Mouse (Mus musculus): ENCODE measurements around the gene Cav2. TPM values are rescaled to one million over a fixed set of nuclear protein-coding genes. Genes with fewer than 3 reads are reported as not detected.

Gene Cav2
- polyA plus RNA-seq, 1 experiment from 2014 or later: 8.4 TPM

DNA sequence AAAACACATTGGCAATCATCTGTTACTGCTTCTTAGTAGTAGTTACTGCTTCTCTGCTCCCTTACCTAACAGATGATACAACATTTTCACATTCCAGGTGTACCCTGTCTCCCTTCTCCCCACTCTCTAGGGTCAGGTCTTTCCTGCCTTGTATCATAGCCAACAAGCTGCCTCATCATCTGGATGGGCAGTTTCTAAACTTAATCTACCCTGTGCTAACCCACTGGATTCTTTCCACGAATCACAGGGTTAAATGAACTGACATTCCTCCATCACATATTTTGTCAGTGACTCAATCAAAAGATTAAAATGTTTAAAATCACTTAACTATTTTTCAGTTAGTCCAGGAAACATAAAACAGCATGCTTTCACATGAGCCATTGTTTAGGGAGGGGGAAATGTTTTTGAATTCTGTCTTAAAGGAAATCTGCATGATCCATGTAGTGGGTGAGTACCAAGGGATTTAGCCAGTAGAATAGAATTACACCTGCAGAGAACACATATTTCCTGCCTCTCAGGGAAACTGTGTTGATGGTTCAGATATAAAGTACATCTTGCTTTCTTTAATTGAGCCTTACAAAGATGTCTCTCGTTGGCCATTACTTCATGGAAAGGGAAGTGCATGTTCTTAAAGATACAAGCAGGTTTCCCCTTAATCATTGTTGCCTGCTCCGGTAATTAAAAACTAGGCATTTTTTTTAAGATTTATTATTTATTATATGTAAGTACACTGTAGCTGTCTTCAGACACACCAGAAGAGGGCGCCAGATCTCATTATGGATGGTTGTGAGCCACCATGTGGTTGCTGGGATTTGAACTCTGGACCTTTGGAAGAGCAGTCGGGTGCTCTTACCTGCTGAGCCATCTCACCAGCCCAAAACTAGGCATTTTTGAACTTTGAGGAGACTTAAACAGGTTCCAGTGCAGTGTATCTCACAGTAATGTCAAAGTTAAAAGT lies 34.0 kb downstream of the Cav2 start:
- no peaks in the 10 kb centered on the region for H3K36me3 ChIP-seq
- WGBS: 85% methylated on average over 5 of the region's 5 CpGs
- H3K27ac ChIP-seq: no peak overlapping the region
- no peaks in the 10 kb centered on the region for H3K27me3 ChIP-seq
- H3K9ac ChIP-seq: no peak overlapping the region
- no peaks in the 10 kb centered on the region for H3K4me1 ChIP-seq
- H3K4me2 ChIP-seq (replicated peaks): no peak overlapping the region
- H3K4me3 ChIP-seq: no peak overlapping the region
- no peak for ATAC-seq (ENCODE audit: low FRiP score)
- H3K9me3 ChIP-seq (replicated peaks): no peaks in the 10 kb centered on the region

DNA sequence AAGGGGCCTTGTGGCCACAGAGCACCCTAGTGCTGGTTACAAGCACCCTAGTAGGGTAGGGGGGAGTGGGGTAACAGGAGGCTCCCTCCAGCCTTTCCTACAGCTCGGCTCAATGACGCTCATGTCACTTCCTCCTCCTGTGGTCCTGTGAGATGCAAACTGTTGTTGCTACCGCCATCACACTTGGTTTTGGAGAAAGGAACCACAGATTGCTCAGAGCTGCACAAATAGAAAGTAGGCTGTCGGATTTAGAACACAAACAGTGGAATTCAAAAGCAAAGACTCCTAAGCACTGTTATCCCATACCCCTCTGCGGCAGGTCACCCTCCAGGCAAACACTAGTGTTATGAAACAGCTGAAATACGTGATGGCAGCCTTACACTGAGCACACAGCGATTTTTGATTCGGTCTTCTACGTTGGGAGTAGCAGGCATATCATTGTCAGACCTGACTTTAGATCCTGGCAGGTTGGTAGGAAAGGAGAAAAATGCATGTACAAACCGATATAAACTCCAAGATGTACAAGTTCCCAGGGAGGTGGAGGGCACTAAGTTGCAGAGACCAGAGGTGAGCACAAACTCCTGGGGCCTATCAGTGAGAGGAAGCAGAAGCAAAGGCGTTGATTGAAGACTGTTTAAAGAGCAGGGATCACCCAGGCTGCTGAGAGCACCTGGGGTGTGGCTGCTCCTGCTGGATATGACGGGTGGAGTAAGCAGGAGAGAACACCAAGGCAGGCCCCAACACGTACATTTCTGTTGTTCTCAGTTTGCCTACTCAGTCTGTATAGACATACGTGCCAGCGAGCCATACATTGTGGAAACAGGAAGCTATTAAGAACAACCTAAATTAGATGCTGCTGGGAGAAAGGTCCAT lies 35.5 kb downstream of the Cav2 start:
- Histone ChIP-seq H3K27me3 (no peaks in the 10 kb centered on the region), H3K9me3 (replicated peaks) (no peaks in the 10 kb centered on the region), H3K9ac (no peak overlapping the region), H3K4me3 (no peak overlapping the region), H3K36me3 (no peaks in the 10 kb centered on the region), H3K4me2 (replicated peaks) (no peak overlapping the region), H3K27ac (no peak overlapping the region), H3K4me1 (no peaks in the 10 kb centered on the region)
- 73% methylated on average over 15 of the region's 15 CpGs for WGBS
- no peak for ATAC-seq (ENCODE audit: low FRiP score)

DNA sequence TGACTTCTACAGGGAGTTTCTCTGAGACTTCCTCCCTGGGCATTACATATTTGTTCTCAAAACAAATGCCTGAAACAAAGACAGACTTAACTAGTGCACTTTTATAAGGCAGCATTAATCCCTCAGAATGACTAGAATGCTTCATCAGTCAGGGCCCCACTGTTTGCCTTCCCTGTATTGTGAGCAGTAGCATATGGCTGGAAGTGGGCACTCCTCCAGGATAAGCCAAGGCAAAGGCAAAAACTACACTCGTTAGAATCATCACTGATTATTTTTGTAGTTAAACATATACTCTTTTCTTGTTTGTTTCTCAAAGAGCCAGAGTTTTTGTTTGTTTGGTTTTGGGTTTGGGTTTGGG lies 36.2 kb downstream of the Cav2 start:
- Histone ChIP-seq H3K4me2 (replicated peaks) (no peak overlapping the region), H3K9ac (no peak overlapping the region), H3K9me3 (replicated peaks) (no peaks in the 10 kb centered on the region), H3K4me1 (no peaks in the 10 kb centered on the region), H3K27me3 (no peaks in the 10 kb centered on the region), H3K4me3 (no peak overlapping the region), H3K27ac (no peak overlapping the region), H3K36me3 (no peaks in the 10 kb centered on the region)
- no peak for ATAC-seq (ENCODE audit: low FRiP score)
- whole genome bisulfite sequencing: 54% methylated on average over 1 of the region's 1 CpGs

DNA sequence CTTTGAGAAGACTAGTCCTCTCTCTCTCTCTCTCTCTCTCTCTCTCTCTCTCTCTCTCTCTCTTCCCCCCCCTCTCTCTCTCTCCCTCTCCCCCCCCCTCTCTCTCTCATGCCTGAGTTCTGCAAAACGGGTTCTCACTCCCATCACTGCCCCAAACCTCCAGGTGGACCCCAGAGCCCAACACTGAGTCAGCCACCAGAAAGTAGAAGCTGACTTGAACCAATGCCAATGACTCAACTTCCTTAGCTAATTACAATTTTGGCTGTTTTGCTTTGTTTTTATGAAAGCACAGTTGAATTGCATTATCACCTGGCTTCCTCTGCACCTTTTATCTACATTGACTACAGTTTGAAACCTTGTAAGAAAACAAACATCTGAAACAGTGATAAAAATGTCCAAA lies 37.0 kb downstream of the Cav2 start:
- no peak for ATAC-seq (ENCODE audit: low FRiP score)
- no peaks in the 10 kb centered on the region for H3K36me3 ChIP-seq
- no peak overlapping the region for H3K4me3 ChIP-seq
- H3K4me1 ChIP-seq: no peaks in the 10 kb centered on the region
- H3K9me3 ChIP-seq (replicated peaks): no peaks in the 10 kb centered on the region
- no peak overlapping the region for H3K9ac ChIP-seq
- H3K4me2 ChIP-seq (replicated peaks): no peak overlapping the region
- no peaks in the 10 kb centered on the region for H3K27me3 ChIP-seq
- H3K27ac ChIP-seq: no peak overlapping the region
- WGBS: 47% methylated on average over 1 of the region's 1 CpGs

DNA sequence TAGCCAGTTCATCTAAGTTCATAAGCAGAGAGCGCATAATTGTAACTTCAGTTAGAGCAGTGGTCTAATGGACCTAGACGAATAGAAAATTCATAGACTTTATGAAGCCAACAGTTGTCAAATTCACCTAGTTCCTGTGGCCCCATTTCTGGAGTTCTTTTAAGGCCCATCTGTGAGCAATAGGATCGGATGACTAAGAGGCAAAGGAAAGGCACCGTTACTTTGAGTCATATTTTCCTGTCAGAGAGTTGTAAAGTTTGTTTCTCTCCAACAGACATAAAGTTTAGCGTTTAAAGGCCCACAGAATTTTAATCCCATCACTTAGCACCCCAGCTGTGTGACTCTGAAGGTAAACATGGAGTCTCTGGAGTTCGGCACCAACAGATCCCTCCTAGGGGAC lies 41.0 kb downstream of the Cav2 start:
- Histone ChIP-seq H3K9me3 (replicated peaks) (no peaks in the 10 kb centered on the region), H3K27me3 (no peaks in the 10 kb centered on the region), H3K36me3 (no peaks in the 10 kb centered on the region), H3K4me3 (no peak overlapping the region), H3K4me1 (no peaks in the 10 kb centered on the region), H3K9ac (no peak overlapping the region), H3K27ac (no peak overlapping the region), H3K4me2 (replicated peaks) (no peak overlapping the region)
- ATAC-seq (ENCODE audit: low FRiP score): no peak
- 85% methylated on average over 6 of the region's 6 CpGs for WGBS

DNA sequence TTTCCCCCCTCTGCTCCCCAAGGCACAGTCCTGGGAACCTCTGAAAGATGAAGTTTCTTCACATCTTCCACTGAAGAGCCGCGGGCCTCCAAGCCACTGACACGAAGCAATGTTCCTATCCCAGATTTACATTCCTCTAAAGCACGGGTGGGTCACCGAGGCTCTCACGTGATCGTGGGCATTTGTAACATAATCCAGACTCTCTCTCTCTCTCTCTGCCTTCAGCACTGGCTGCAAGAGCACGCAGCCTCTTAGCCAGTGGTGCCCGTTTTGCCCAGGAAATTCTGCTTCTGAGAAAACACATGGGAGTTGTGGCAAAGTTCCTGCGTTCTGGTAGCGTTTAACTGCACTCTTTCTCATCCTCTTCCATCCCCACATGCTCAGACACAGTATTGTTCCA lies 46.2 kb downstream of the Cav2 start:
- no peak overlapping the region; the same call in 1 of the 2 replicates for H3K4me2 ChIP-seq (replicated peaks)
- H3K4me1 ChIP-seq: no peaks in the 10 kb centered on the region
- ATAC-seq (ENCODE audit: low FRiP score): no peak
- H3K27ac ChIP-seq: no peak overlapping the region
- H3K9me3 ChIP-seq (replicated peaks): no peaks in the 10 kb centered on the region
- H3K36me3 ChIP-seq: no peaks in the 10 kb centered on the region
- no peak overlapping the region for H3K4me3 ChIP-seq
- 62% methylated on average over 11 of the region's 11 CpGs for WGBS
- H3K27me3 ChIP-seq: no peaks in the 10 kb centered on the region
- H3K9ac ChIP-seq: no peak overlapping the region

DNA sequence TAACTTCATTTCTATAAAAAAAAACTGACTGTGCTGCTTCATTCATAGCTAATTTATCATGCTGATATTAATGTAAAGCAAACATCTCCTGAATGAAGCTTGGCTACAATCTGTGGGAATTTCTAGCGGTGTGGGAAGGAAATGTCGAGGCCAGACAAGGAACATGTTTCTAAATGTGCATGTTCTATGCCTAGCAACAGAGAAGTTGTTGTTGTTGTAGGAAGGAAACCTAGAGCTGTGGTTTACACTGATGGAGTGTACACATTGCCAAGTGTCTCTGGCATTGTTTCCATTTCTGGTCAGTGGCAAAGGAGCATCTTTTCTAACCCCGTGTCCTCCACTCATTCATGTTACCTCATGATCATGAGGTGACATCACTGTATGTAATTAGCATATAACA lies 48.8 kb downstream of the Cav2 start:
- WGBS: 88% methylated on average over 3 of the region's 3 CpGs
- H3K36me3 ChIP-seq: no peaks in the 10 kb centered on the region
- ATAC-seq (ENCODE audit: low FRiP score): no peak
- H3K4me2 ChIP-seq (replicated peaks): no peak overlapping the region
- H3K9me3 ChIP-seq (replicated peaks): no peaks in the 10 kb centered on the region
- H3K4me1 ChIP-seq: no peaks in the 10 kb centered on the region
- H3K4me3 ChIP-seq: no peak overlapping the region
- H3K9ac ChIP-seq: no peak overlapping the region
- H3K27ac ChIP-seq: no peak overlapping the region
- H3K27me3 ChIP-seq: no peaks in the 10 kb centered on the region

DNA sequence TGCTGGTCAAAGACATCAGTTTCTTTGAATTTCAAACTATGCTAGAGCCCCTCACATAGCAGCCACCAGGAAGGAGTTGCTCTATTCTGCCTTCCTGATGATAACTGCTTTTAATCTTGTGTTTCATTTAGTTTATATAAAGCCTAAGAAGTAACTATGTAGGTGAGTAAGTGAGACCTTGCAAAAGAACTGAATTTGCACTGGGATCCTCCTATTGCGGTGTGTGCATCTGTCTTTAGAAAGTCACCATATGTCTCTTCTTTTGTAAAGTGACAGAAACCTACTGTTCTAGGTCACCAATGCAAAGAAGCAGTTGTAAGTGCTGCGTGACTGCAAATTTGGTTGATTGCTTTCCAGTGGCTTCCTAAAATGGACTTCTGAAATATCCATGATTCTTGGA lies 56.7 kb downstream of the Cav2 start:
- Histone ChIP-seq H3K9ac (no peak overlapping the region), H3K9me3 (replicated peaks) (no peaks in the 10 kb centered on the region), H3K4me1 (no peaks in the 10 kb centered on the region), H3K4me3 (no peak overlapping the region), H3K4me2 (replicated peaks) (no peak overlapping the region), H3K27ac (no peak overlapping the region), H3K36me3 (no peaks in the 10 kb centered on the region), H3K27me3 (no peaks in the 10 kb centered on the region)
- ATAC-seq (ENCODE audit: low FRiP score): no peak
- 84% methylated on average over 2 of the region's 2 CpGs for whole genome bisulfite sequencing

Other genes starting within 250 kb of the Cav2 start
- gene Tes, start 216.0 kb upstream of the Cav2 start, polyA plus RNA-seq (2016; fragmentation: Nextera tagmentation; extraction: Ambion mirVana): 58.5 and 64.2 TPM in 2 replicates
- 15.3 and 17.3 TPM in 2 replicates for gene Cav1, start 25.1 kb downstream of the Cav2 start, polyA plus RNA-seq (2016; fragmentation: Nextera tagmentation; extraction: Ambion mirVana)
- 2.2 and 2.7 TPM in 2 replicates for gene Met, start 182.6 kb downstream of the Cav2 start, polyA plus RNA-seq (2016; fragmentation: Nextera tagmentation; extraction: Ambion mirVana)

Measured in hindbrain, embryonic 12.5 days (tissue).